In the genomic region with DNA sequence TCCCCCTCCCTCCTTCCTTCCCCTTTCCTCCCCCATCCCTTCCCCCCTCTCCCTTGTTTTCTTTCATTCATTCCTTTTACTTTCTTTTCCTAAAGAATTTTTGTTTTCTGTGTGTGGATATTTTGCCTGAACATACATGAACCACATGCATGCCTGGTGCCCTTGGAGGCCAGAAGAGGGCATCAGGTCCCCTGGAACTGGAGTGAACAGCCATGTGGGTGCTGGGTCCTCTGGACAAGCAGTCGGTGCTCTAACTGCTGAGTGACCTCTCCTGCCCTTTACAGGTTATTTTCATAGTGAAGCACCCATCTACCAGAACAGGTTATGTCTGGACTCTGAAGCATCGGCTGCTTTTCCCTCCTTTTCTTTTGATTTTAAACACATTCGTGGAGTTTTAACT, we compare ENCODE assay signal across 11 mouse cellular contexts. TPM values are rescaled to one million over a fixed set of nuclear protein-coding genes. Genes with fewer than 3 reads are reported as not detected.
A peak's percentile ranks its signal among the peaks of the same experiment; 100 is the strongest.
DNase-seq lines count a peak whose midpoint lies in the region; ATAC-seq and TF ChIP-seq lines count a peak whose summit lies in the region.
"Had no signal": no experiment of that assay in that cellular context is flagged by ENCODE, and none has a peak within 500 bp of the region (broad histone marks: within the 10 kb centered on the region; RNA-seq: fewer than 3 reads in every experiment).

No protein-coding gene starts in this region.

- TF ChIP-seq POLR2A in heart, adult 2 months (IDR thresholded peaks at IDR 0.05; ENCODE audit: insufficient read depth, low read depth, low read length), result no peak

- intact Hi-C loops in heart, adult 2 months (cut with DNase I), result no loop called here

- no peak overlapping the region for H3K27ac ChIP-seq in heart, adult 2 months
- H3K27ac ChIP-seq in heart, embryonic 11.5 days (ENCODE audit: low read depth, low read length), result no peak overlapping the region
- H3K27ac ChIP-seq: embryonic facial prominence, embryonic 15.5 days; limb, embryonic 15.5 days had no signal

- no peaks in the 10 kb centered on the region for H3K79me2 ChIP-seq in heart, adult 2 months (replicated peaks; ENCODE audit: control insufficient read depth, insufficient read depth, low read length)

- ATAC-seq in heart, embryonic 11.5 days (replicated peaks; ENCODE audit: insufficient number of reproducible peaks, low FRiP score, low TSS enrichment), result no peak
- peak; percentile 52 for ATAC-seq in monocyte, adult 5-6 weeks (replicated peaks; ENCODE audit: insufficient number of reproducible peaks, low FRiP score, low TSS enrichment, poor library complexity, severe bottlenecking)

- H3K4me3 ChIP-seq in heart, adult 2 months, result no peak overlapping the region
- H3K4me3 ChIP-seq in heart, embryonic 11.5 days (ENCODE audit: low read depth, low read length), result no peak overlapping the region
- H3K4me3 ChIP-seq: embryonic facial prominence, embryonic 15.5 days; limb, embryonic 15.5 days had no signal

- no peak overlapping the region for H3K9ac ChIP-seq in heart, adult 2 months (ENCODE audit: low read depth, low read length)
- H3K9ac ChIP-seq in heart, embryonic 11.5 days (ENCODE audit: low read depth, low read length), result no peak overlapping the region
- H3K9ac ChIP-seq: embryonic facial prominence, embryonic 15.5 days; limb, embryonic 15.5 days had no signal

- TF ChIP-seq CTCF in heart, adult 2 months (IDR thresholded peaks at IDR 0.05), result peak; percentile 46

- no peaks in the 10 kb centered on the region for H3K27me3 ChIP-seq in heart, adult 2 months (ENCODE audit: control insufficient read depth, insufficient read depth, low read length)
- no peaks in the 10 kb centered on the region for H3K27me3 ChIP-seq in heart, embryonic 11.5 days (ENCODE audit: control insufficient read depth, insufficient read depth, low read length)
- H3K27me3 ChIP-seq: embryonic facial prominence, embryonic 15.5 days; limb, embryonic 15.5 days had no signal

- no peak overlapping the region for H3K4me2 ChIP-seq in heart, embryonic 11.5 days
- H3K4me2 ChIP-seq: embryonic facial prominence, embryonic 15.5 days; limb, embryonic 15.5 days had no signal

- 41% methylated on average over 3 of the region's 3 CpGs for WGBS in heart, adult 2 months
- WGBS in heart, embryonic 11.5 days (ENCODE audit: insufficient replicate concordance), result 40% methylated on average over 3 of the region's 3 CpGs

- H3K9me3 ChIP-seq in heart, embryonic 11.5 days (replicated peaks; ENCODE audit: control insufficient read depth, low read length), result no peaks in the 10 kb centered on the region
- H3K9me3 ChIP-seq: embryonic facial prominence, embryonic 15.5 days; limb, embryonic 15.5 days had no signal

- H3K36me3 ChIP-seq in heart, adult 2 months (ENCODE audit: control insufficient read depth, insufficient read depth, low read length), result no peaks in the 10 kb centered on the region
- H3K36me3 ChIP-seq in heart, embryonic 11.5 days (ENCODE audit: control insufficient read depth, insufficient read depth, low read length), result no peaks in the 10 kb centered on the region
- H3K36me3 ChIP-seq: embryonic facial prominence, embryonic 15.5 days; limb, embryonic 15.5 days had no signal

- H3K4me1 ChIP-seq in heart, adult 2 months (ENCODE audit: control insufficient read depth, insufficient read depth, low read length), result peaks cover 2% of the 10 kb centered on the region; the same call in 1 of the 2 replicates
- H3K4me1 ChIP-seq in heart, embryonic 11.5 days (ENCODE audit: control insufficient read depth, insufficient read depth, low read length), result no peaks in the 10 kb centered on the region
- H3K4me1 ChIP-seq: embryonic facial prominence, embryonic 15.5 days; limb, embryonic 15.5 days had no signal

- TF ChIP-seq EP300 in heart, adult 2 months (IDR thresholded peaks at IDR 0.05; ENCODE audit: insufficient read depth, low read depth, low read length), result 0 out of 2 replicates have a peak, but pooled peaks have one; percentile 25

- DNase-seq in heart, adult 2 months, result peak in 1 of 2 experiments; percentile 20
- DNase-seq in A20 (ENCODE audit: low read depth, low spot score), result peak; percentile 41
- DNase-seq in brain, adult 2 months (ENCODE audit: low read depth, low spot score), result peak; percentile 56
- no peak for DNase-seq in right cerebral cortex, postnatal 25 days
- no peak for DNase-seq in spleen, postnatal 14 days (ENCODE audit: low spot score in 2 of 2)
- no peak for DNase-seq in urinary bladder, postnatal 4 days (ENCODE audit: low spot score in 2 of 2)
- DNase-seq: kidney, adult 18-20 months had no signal

RNA-seq across cellular contexts. Expression of gene Ppp2ca, which starts 34.1 kb away (rescaled TPM):
- total RNA-seq in heart, adult 2 months (2021), result 10 to 100 TPM; 52.7 to 58.0 TPM
- polyA plus RNA-seq in heart, adult 2 months (2012; rRNA removed), result 31.0 and 60.7 TPM in 2 replicates
- 77.1 and 78.3 TPM in 2 replicates for polyA plus RNA-seq in heart, embryonic 11.5 days (2014; fragmentation: Nextera tagmentation; extraction: Ambion mirVana)
- total RNA-seq in monocyte, adult 5-6 weeks (2017), result 187 to 227 TPM (median 195 TPM) in 3 replicates

Comparison
In these comparisons a context has a peak if more than half of its experiments do, and no peak if none do; other contexts are left out.
1. DNase-seq: peak in A20 (single experiment) and brain, adult 2 months (single experiment); none in right cerebral cortex, postnatal 25 days (single experiment), spleen, postnatal 14 days (0 of 2) and urinary bladder, postnatal 4 days (0 of 2).